Mouse (Mus musculus) forebrain, postnatal 0 days (tissue): Measurements from ENCODE around the gene Btrc. TPM values are rescaled to one million over a fixed set of nuclear protein-coding genes. Genes with fewer than 3 reads are reported as not detected.

ENCODE experiments used
- ATAC-seq: fragments of 200-750 bp; cut with Nextera tagmentation; 2 replicates; pipeline ENCODE4 v1.8.0; 2017; ENCODE audit warnings: mild to moderate bottlenecking, moderate library complexity
- DNase-seq: peaks from one replicate; pipeline ENCODE4 v3.0.0-alpha.2; 2015
- H3K27ac ChIP-seq: fragments of 300-500 bp; sonication (generic); 2 replicates; pipeline ENCODE4 v1.5.1; 2014; ENCODE audit warnings: low read depth, mild to moderate bottlenecking, antibody characterized with exemption, low read length, moderate library complexity, mixed read lengths
- H3K27me3 ChIP-seq: fragments of 300-500 bp; sonication (generic); 2 replicates; pipeline ENCODE4 v1.6.1; 2014; ENCODE audit warnings: mild to moderate bottlenecking, low read length, mixed read lengths; ENCODE audit not compliant: insufficient read depth
- H3K36me3 ChIP-seq: fragments of 300-500 bp; sonication (generic); 2 replicates; pipeline ENCODE4 v1.6.1; 2014; ENCODE audit warnings: mild to moderate bottlenecking, moderate library complexity; ENCODE audit not compliant: insufficient read depth
- H3K4me1 ChIP-seq: fragments of 300-500 bp; sonication (generic); 2 replicates; pipeline ENCODE4 v1.6.1; 2014; ENCODE audit warnings: antibody characterized with exemption; ENCODE audit not compliant: insufficient read depth
- H3K4me2 ChIP-seq: fragments of 300-500 bp; sonication (generic); 2 replicates; pipeline ENCODE4 v1.6.1; 2014; ENCODE audit warnings: low read depth, mild to moderate bottlenecking, moderate library complexity
- H3K4me3 ChIP-seq: fragments of 300-500 bp; sonication (generic); 2 replicates; pipeline ENCODE4 v1.5.1; 2014; ENCODE audit warnings: low read depth, low read length, mixed read lengths
- H3K9ac ChIP-seq: fragments of 300-500 bp; sonication (generic); 2 replicates; pipeline ENCODE4 v1.6.1; 2014; ENCODE audit warnings: mild to moderate bottlenecking
- H3K9me3 ChIP-seq: fragments of 300-500 bp; sonication (generic); 2 replicates; pipeline ENCODE4 v1.6.1; 2016; ENCODE audit warnings: low read length
- CTCF ChIP-seq: sonication (generic); IDR thresholded peaks from 2 replicates; pipeline ENCODE4 v1.5.1; 2016; ENCODE audit warnings: antibody characterized with exemption, control low read depth, low read depth
- WGBS: fragments of 180-500 bp; shearing (Covaris S2); extraction: QIAGEN DNeasy Blood & Tissue Kit; methylation state at CpG from one replicate; pipeline ENCODE4 v1.1.7; 2014; 5-methylcytosine and 5-hydroxymethylcytosine counted together
- polyA plus RNA-seq: library from polyadenylated mRNA; unstranded; fragments of >200 nt; fragmentation: Nextera tagmentation; extraction: Ambion mirVana; gene quantifications from 2 replicates; pipeline ENCODE4 v1.2.1, GENCODE M21; 2015
- total RNA-seq: library from RNA; depleted of rRNA; stranded (reverse); fragments of >200 nt; gene quantifications from 2 replicates; pipeline ENCODE4 v1.2.3, GENCODE M21; 2014

Btrc gene
- total and polyA plus RNA-seq, 2 experiments from 2014 or later, result 46.9 to 64.7 TPM

DNA sequence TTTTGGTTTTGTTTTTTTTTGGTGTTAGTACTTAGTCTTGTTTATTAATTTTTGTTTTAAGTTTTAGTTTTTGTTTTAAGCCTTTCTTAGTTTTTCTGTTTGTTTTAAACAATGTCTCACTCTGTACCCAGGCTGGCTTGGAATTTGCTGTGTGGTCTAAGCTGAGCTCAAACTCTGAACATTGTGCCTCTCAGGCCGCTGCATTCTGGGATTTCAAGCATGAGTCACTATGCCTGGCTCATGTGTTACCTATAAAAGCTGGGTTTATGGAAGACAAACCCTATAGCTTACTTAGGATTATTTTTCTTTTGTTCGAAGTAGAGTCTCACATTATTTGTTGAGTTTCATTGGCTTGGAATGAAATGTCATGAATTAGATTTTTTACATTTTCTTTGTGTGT, 119.9 kb downstream of the Btrc start:
- H3K27me3 ChIP-seq, result no peaks in the 10 kb centered on the region
- H3K27ac ChIP-seq, result no peak overlapping the region
- H3K4me2 ChIP-seq, result no peak overlapping the region
- no peak overlapping the region for H3K4me3 ChIP-seq
- ATAC-seq, result no peak
- H3K36me3 ChIP-seq, result no peaks in the 10 kb centered on the region
- no peak for TF ChIP-seq CTCF
- DNase-seq, result no peak
- WGBS, result 78% methylated on average over 2 of the region's 2 CpGs
- no peaks in the 10 kb centered on the region for H3K4me1 ChIP-seq
- no peak overlapping the region for H3K9ac ChIP-seq
- no peaks in the 10 kb centered on the region for H3K9me3 ChIP-seq

DNA sequence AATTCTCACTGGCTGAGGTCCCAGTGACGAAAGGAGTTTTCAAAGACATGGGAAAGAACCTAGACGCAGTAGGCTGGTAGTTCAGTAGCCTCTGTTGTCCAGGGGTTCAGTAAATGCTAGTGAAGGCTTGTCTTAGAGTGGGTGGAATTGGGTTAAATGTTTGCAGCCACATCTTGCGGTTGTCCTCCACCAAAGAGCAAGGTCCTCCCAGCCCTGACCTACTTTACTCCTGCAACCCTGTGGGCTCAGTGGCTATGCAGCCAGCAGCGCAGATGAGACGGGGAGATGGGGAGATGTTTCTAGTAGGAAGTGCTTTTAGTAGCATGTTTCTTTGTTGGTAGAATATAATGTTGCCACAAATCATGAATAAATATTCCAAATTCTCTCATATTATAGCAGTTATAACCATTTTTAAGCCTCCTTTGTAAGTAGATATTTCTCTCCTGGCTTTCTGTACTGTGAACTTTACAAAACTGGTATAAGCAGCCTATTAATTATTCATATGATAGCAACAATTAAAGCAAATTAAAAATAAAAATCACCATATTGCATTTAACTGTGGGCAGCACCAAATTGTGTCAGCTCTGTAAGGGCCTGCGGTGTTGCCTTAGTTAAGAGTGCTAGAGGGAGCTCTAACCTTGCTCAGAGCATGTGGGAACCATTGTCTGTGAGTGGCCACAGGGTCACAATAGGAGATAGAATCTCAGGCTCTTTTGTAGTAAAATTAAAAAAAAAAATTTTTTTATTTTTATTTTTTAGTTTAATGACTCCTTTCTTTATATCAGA, 122.9 kb downstream of the Btrc start:
- Histone ChIP-seq H3K4me1 (no peaks in the 10 kb centered on the region), H3K9me3 (no peaks in the 10 kb centered on the region), H3K36me3 (no peaks in the 10 kb centered on the region), H3K4me2 (no peak overlapping the region), H3K27ac (no peak overlapping the region), H3K27me3 (no peaks in the 10 kb centered on the region), H3K9ac (no peak overlapping the region), H3K4me3 (no peak overlapping the region)
- DNase-seq (no peak), ATAC-seq (no peak)
- TF ChIP-seq CTCF, result peak; percentile 49
- WGBS, result 85% methylated on average over 6 of the region's 6 CpGs

DNA sequence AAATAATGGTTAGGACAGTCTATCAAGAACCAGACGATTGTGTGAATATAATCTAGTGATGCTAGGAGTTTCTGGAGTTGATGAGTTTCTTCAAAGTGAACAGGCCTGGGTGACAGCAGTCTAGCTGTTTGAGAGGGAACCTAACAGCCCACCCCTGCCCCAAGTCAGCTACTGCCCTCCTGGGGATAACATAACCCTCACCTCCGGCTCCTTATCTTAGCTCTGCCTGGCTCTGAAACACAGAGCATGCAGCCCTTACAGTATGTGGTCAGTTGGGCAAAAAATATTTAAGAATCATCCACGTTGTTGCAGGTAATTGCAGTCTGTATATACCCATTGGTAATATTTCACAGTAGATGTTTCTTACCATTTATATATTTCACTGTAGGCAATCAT, 123.5 kb downstream of the Btrc start:
- no peak overlapping the region for H3K27ac ChIP-seq
- H3K9me3 ChIP-seq, result no peaks in the 10 kb centered on the region
- DNase-seq (no peak), ATAC-seq (no peak)
- H3K27me3 ChIP-seq, result no peaks in the 10 kb centered on the region
- H3K4me1 ChIP-seq, result no peaks in the 10 kb centered on the region
- H3K4me2 ChIP-seq, result no peak overlapping the region
- TF ChIP-seq CTCF, result no peak
- no peak overlapping the region for H3K9ac ChIP-seq
- H3K4me3 ChIP-seq, result no peak overlapping the region
- no peaks in the 10 kb centered on the region for H3K36me3 ChIP-seq
- 81% methylated on average over 3 of the region's 3 CpGs for WGBS

- 82% methylated on average over 6 of the region's 6 CpGs for WGBS
- no peak for TF ChIP-seq CTCF
Observed at GRCm38 (mm10) chr19:45489961-45490360, 126.4 kb downstream of the Btrc start.

DNA sequence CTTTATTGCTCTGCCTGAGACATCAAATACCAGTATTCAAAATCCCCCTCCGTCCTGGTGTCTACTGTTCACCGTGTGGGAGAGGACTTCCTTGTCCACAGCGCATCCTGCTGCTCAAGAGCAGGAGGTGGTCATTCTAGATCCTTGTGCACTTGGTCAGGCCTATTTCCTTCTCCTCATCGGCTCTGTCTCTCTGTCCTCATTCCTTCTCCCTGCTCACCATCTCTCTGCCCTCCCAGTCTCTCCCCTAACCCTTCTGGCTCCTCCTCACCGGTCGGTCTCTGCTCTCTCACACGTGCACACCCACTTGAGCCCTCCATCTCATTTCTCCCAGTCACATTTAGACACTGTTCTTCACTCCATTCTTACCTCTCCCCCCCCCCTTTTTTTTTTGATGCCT, 127.7 kb downstream of the Btrc start:
- WGBS, result 83% methylated on average over 7 of the region's 7 CpGs
- H3K36me3 ChIP-seq, result no peaks in the 10 kb centered on the region
- no peaks in the 10 kb centered on the region for H3K9me3 ChIP-seq
- ATAC-seq, result no peak
- H3K4me1 ChIP-seq, result peaks cover 5% of the 10 kb centered on the region; the same call in 1 of the 2 replicates
- no peak for TF ChIP-seq CTCF
- H3K27me3 ChIP-seq, result no peaks in the 10 kb centered on the region
- no peak overlapping the region for H3K4me3 ChIP-seq
- H3K4me2 ChIP-seq, result no peak overlapping the region
- no peak overlapping the region for H3K9ac ChIP-seq
- no peak for DNase-seq
- H3K27ac ChIP-seq, result no peak overlapping the region

More at GRCm38 (mm10) chr19:45489961-45490360, 126.4 kb downstream of the Btrc start:
- Histone ChIP-seq H3K36me3 (no peaks in the 10 kb centered on the region), H3K27me3 (no peaks in the 10 kb centered on the region), H3K9me3 (no peaks in the 10 kb centered on the region), H3K4me3 (no peak overlapping the region), H3K27ac (no peak overlapping the region), H3K9ac (no peak overlapping the region), H3K4me1 (peaks cover 5% of the 10 kb centered on the region; the same call in 1 of the 2 replicates), H3K4me2 (no peak overlapping the region)
- ATAC-seq (no peak), DNase-seq (no peak)

DNA sequence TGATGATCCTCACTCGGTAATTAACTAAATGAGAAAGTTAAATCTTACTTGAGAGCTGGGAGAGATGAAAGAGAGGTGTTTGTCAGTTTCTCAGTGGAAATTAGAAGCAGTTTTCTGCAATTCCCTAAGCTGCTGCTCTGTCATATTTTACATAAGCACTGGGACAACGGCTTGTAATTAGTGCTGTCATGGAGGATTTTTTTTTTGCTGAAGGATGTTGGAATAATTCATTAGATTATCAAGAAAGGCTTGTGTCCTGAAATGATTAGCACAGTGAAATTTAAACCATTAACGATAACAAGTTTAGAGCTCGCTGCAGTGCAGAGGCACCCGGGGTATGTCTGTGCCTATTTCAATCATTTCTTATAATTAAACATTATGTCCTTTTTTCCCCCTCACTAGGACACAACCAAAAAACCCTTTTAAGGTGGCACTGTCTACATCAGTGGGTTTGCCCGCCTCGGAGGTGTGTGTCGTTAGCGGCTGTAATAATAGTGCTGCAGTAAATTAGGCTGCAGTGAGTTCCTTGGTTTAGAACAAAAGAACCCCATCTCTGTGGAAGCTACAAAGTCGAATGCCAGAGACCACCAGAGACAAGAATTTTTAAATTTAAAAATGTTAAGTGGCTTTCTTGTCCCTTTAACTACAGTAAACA, 130.7 kb downstream of the Btrc start:
- 17% methylated on average over 10 of the region's 10 CpGs for WGBS
- Histone ChIP-seq H3K27ac (peak overlapping the region; percentile 45; the same call in 1 of the 2 replicates), H3K4me1 (peaks cover 5% of the 10 kb centered on the region; the same call in 1 of the 2 replicates), H3K9ac (no peak overlapping the region), H3K4me2 (0 out of 2 replicates have a peak overlapping the region, but pooled peaks have one; percentile 2), H3K4me3 (no peak overlapping the region), H3K36me3 (no peaks in the 10 kb centered on the region), H3K27me3 (no peaks in the 10 kb centered on the region), H3K9me3 (no peaks in the 10 kb centered on the region)
- DNase-seq (no peak), ATAC-seq (no peak; the same call in 1 of the 2 replicates)
- no peak for TF ChIP-seq CTCF

GRCm38 (mm10) chr19:45505446-45505845, 141.9 kb downstream of the Btrc start:
- H3K4me2 ChIP-seq, result no peak overlapping the region
- H3K9me3 ChIP-seq, result no peaks in the 10 kb centered on the region
- ATAC-seq (no peak), DNase-seq (no peak)
- no peaks in the 10 kb centered on the region for H3K4me1 ChIP-seq
- H3K27me3 ChIP-seq, result no peaks in the 10 kb centered on the region
- TF ChIP-seq CTCF, result no peak
- no peak overlapping the region for H3K4me3 ChIP-seq
- no peak overlapping the region for H3K9ac ChIP-seq
- WGBS, result 84% methylated on average over 7 of the region's 7 CpGs
- no peaks in the 10 kb centered on the region for H3K36me3 ChIP-seq
- no peak overlapping the region for H3K27ac ChIP-seq
